Mouse (Mus musculus) heart, postnatal 4 days (tissue): ENCODE measurements around the gene 2210408I21Rik. TPM values are rescaled to one million over a fixed set of nuclear protein-coding genes. Genes with fewer than 3 reads are reported as not detected.

ENCODE experiments used
- DNase-seq: peaks from one replicate; pipeline ENCODE4 v3.0.0; 2021
- total RNA-seq, 2 experiments: library from RNA; stranded (reverse); gene quantifications; 2 replicates each; pipeline ENCODE4 v1.2.3; 2021

The 2210408I21Rik gene
- total RNA-seq, 2 experiments from 2014 or later = 6.9 to 7.4 TPM

DNA sequence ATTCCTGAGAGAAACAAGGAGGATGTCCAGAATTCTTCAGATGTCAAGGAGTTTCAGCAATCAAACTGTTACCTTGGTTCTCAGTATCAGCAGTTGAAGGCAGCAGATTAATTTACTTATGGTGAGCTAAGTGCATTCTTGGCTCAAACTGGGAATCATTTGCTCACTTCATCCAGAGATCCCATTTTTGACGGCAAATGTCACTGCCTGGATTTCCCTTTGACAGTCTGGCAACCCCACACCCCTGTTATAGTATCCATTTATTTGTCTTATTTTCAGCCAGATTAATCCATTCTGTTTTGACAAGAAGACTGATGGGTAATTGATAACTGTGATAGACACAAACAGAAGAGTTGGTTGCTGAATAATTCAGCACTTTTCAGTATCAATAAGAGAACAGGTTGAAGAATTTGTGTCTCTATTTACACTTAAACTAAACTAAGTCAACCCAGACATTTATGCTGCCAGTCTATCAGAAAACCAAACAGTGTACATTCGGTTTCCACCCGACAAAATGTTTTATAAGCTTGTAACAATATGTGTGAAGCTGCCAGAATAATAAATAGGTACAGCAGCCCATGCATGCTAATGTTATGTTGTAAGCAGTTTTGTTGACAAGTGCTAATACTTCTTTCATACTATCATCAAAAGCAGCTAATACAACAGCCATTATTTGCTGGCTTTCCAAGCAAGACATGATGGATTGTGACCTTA lies 354.8 kb downstream of the 2210408I21Rik start:
- no peak for DNase-seq

DNA sequence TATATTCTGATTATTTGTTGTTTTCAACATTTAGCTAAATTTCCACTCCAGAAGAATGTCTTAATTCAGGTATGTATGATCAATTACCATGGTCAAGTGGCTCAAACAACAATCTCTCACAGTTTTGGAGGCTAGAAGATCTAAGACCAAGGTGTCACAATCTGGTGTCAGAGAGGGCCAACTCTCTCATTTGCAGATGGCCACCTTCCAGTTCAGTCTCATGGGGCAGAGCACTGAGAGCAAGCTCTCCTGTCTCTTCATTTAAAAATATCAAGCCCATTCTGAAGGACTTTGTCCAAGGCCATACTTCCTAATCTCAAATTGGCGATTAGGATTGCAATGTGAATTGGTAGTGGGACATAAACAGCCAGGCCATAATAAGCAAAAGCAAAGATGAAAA lies 378.7 kb downstream of the 2210408I21Rik start:
- DNase-seq = no peak

DNA sequence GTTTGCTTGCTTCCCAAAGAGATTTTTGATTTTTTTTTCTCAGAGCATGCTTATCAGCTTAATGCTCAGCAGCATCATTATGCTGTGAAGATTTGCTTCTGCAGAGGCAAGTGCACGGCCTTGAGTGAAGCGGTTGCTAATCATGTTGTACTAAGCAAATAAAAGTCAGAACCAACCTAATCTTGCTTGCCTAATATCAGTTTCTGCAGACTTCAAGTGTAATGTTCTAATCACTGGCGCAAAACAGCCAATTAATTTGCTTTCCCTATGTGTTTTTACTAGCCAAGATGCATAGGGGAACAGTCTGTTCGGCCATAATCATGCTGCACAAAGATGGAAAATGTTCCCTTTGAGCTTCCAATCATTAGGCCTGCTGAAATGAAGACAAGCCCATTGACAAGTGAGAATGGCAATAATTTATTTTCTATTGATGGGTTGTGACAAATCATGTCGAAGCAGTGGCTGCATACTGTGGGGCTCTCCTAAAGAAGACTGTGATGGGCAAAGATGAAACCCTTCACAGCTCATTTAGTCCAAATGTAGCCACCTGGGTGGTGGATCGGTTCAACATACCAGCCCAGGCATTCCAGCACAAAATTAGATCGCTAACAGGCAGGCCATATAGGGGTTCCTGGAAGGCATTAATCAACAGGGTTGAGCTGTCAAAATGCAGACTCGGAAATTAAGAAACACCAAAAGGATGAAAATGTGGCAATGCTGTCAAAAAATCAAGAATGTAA lies 393.8 kb downstream of the 2210408I21Rik start:
- no peak for DNase-seq

DNA sequence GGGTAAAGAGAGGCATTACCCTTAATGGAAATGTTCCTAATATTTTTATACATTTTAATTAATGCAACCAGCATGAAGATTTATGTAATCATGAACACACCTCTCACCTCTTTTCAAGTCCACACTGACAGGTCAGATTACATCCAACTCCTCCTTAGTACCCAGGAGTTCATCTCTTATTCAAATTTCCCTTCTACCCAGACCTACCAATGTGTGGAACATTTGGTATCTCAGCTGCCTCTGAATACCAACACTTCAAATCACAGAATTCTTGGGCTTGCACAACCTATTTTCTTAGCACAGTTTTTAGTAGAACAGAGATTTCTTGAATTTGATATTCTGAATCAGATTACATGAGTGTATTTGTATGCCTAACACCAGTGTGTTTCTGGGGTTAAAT lies 394.4 kb downstream of the 2210408I21Rik start:
- no peak for DNase-seq

DNA sequence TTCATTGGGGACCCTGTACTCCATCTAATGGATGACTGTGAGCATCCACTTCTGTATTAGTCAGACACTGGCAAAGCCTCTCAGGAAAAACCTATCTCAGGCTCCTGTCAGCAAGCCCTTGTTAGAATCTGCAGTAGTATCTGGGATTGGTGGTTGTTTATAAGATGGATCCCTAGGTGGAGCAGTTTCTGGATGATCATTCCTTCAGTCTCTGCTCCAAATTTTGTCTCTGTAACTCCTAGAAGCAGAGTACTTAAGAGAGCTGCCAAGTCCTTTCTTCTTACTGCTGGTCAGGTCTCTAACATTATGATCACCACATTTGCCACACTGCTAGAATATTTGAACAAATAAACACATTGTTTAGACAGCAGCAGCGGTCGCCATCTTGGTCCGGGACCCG lies 402.1 kb downstream of the 2210408I21Rik start:
- DNase-seq = no peak

DNA sequence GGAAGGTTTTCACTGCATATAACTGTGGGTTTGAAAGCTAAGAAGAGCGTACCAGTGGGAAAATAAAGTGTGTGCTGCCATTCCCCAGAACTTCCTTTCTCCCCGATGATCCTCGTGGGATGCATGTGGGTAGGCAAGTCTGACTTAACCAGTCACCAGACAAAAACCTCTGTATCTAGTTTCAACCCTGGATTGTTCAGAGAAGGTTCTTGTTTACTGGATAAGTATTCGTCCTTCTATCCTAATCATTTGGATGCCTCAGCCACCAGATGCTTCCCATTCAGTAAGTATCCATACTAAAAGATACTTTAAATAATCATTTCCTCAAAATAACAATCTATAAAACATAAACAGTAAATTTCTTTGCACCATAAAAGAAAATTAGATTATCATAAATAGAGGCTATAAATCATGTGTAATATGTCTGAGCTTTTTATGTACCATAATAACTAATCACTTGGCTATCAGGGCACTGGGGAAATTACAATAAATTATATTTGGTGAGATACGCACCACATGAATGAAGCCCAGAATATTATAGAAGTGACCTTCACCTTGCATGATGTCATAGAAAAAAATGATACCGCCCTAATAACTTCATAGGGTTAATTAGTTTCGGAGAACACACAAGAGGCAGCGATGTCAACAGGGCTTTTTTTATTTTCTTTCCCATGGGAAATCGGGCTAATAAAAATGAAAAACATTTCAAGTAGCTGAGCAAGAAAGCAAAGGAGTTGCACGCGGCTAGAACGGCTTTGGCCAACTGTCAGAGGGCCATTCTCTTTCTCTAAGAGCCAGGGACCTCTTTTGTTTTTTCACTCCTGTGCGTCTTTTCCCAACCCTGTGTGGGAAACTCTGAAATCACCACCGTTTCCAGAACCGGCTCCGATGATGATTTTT lies 412.4 kb downstream of the 2210408I21Rik start:
- DNase-seq = no peak

DNA sequence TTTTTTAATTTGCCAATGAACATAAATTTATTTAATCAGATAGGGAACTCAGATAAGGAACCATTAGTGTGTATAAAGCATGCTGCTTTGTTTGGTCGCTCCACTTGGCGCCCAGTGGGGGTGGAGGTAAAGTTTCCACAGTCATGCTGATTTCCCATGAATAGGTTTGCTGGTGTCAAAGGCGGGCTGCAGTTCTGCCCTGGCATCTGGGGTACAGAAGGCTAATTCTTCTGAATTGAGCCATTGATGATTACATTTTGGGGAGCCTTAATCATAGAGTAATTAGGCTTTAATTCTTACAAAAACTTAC lies 413.0 kb downstream of the 2210408I21Rik start:
- no peak for DNase-seq

DNA sequence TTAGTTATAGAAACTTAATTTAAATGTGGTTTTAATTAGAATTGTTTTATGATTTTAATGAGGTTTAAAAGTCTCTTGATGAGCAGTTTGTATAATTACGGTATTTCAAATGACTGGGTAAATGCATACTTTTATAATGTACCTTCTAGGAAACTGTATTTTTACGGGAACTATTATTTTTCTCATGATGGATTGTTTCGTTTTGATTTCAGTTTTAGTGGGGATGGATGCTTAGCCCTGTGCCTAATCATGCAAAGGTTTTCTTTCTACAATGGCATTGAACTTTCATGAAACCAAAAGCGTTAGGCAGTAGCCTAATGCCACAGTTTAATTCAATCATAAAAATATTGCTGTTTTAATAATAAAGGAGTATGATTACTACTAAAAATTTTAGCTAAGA lies 413.4 kb downstream of the 2210408I21Rik start:
- no peak for DNase-seq

DNA sequence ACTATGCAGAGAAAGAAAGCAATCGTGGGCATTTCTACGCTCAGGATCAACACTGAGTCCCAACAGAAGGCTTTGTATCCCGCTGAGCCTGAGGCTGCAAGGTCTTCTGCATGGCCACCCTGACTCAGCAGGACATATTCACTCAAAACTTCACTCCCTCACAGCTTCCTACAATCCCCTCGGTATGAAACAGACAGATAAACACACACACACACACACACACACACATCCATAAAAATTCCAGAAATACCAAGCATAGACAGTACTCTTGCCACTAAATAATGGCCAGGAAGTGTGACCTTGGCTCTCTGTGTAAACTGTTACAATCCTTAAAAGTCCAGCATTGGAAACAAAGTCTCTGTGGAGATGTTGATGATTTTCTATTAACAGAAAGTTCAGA lies 458.7 kb downstream of the 2210408I21Rik start:
- no peak for DNase-seq

DNA sequence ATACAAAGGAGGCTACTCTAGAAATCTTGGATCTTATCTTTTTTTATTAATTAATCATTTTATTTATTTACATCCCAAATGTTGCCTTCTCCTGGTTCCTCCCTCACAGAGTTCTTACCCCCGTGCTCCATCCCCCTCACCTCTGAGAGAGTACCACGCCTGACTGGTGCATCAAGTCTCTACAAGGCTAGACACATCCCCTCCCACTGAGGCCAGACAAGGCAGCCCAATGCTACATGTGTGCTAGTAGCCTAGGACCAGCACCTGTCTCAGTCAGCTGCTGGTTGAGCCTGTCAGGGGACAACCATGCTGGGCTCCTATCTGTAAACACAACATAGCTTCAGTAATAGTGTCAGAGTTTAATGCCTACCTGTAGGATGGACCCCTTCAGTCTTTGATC lies 480.0 kb downstream of the 2210408I21Rik start:
- no peak for DNase-seq

Other genes starting within 250 kb of the 2210408I21Rik start
- gene Slf1, start 67 bp upstream of the 2210408I21Rik start, total RNA-seq = 10 to 100 TPM; 19.0 to 21.4 TPM